Mouse (Mus musculus): ENCODE results near the gene Thada.
A peak's percentile ranks its signal among the peaks of the same experiment; 100 is the strongest.

The Thada gene

DNA sequence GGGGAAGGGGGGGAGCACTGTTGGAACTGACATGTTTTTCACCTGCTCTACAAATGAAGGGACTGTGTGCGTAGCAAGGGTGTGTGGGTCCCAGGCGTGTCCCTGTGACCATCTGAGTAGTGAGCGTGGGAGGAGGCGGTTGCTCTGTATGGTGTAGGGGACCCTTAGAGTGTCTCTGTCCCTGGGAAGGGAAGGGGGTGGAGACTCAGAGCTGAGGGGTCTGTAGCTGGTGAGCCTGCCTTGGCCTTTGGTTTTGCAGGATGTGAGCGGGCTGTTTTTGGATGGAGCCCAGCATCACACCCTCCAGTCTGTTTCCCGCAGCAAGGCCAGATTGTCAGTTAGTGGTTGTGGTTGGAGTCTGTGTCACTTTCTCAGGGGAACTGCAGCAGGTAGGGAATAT, 324.3 kb downstream of the Thada start:
- DNase-seq = peak in 1 of 2 experiments; percentile 32

DNA sequence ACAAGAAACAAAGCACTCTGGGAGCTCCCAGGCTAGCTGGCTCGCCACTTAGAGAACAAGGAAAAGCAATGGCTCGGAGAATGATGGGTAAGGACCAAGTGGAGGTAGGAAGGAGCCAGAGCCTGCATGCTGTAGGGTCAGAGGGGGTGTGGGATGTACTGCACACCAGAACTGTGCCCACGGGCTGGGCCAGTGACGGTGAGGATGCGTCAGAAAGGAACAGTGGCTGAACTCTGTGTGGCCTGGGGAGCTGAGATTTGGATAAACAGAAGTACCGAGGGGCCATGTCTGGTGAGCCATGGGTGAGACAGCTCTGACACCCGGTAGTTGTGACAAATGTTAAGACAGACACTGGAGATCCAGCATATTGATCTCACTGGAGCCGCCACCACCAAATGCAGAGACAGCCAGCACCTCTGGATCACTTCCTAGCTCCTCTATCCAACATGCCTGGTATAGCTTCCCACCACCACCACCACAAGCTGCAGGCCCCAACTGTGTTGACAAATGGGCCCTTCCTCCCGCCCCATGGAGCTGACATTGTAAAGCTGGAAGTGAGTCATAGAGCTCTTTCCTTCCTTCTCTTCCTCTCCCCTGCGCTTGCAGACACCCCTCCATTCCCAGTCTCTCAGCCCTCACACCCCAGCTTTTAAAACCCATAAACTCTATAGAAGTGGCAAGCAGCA, 325.0 kb downstream of the Thada start:
- DNase-seq = no peak

All from cerebellum, postnatal 10 days (tissue).